Mouse (Mus musculus) heart, adult 2 months (tissue): Measurements from ENCODE around the gene Nuak2. TPM values are rescaled to one million over a fixed set of nuclear protein-coding genes. Genes with fewer than 3 reads are reported as not detected.
A peak's percentile ranks its signal among the peaks of the same experiment; 100 is the strongest.
"Not testable (repeated sequence)": the region's sequence is repeated elsewhere in the genome, so short reads cannot be mapped to it uniquely, and the experiment has no call there.

Experiments used
- DNase-seq, 2 experiments: peaks; one replicate each; pipeline ENCODE4 v3.0.0; 2021
- H3K27ac ChIP-seq: fragments of 200-600 bp; 2 replicates; pipeline ENCODE4 v1.8.1; 2022
- H3K27me3 ChIP-seq: fragments of 200-500 bp; 2 replicates; pipeline ENCODE4 v1.6.1; 2012; ENCODE audit warnings: mild to moderate bottlenecking, low read length, inconsistent platforms, mixed read lengths; ENCODE audit not compliant: control insufficient read depth, insufficient read depth
- H3K36me3 ChIP-seq: fragments of 200-500 bp; 2 replicates; pipeline ENCODE4 v1.6.1; 2012; ENCODE audit warnings: low read length, inconsistent platforms; ENCODE audit not compliant: control insufficient read depth, insufficient read depth
- H3K4me1 ChIP-seq: fragments of 200-500 bp; 2 replicates; pipeline ENCODE4 v1.6.1; 2011; ENCODE audit warnings: low read length; ENCODE audit not compliant: control insufficient read depth, insufficient read depth
- H3K4me3 ChIP-seq: fragments of 200-600 bp; 2 replicates; pipeline ENCODE4 v1.8.1; 2022
- H3K79me2 ChIP-seq: fragments of 200-500 bp; replicated peaks from 2 replicates; pipeline ENCODE4 v1.6.1; 2012; ENCODE audit warnings: mild to moderate bottlenecking, inconsistent platforms, low read length, moderate library complexity, mixed read lengths; ENCODE audit not compliant: control insufficient read depth, insufficient read depth
- H3K9ac ChIP-seq: fragments of 200-500 bp; 2 replicates; pipeline ENCODE4 v1.6.1; 2012; ENCODE audit warnings: low read depth, mild to moderate bottlenecking, control low read depth, inconsistent platforms, low read length, mixed read lengths
- CTCF ChIP-seq: fragments of 200-600 bp; IDR thresholded peaks from 2 replicates; pipeline ENCODE4 v1.8.1; 2022; ENCODE audit warnings: antibody characterized with exemption, mild to moderate bottlenecking, moderate library complexity
- EP300 ChIP-seq: fragments of 200-500 bp; IDR thresholded peaks from 2 replicates; pipeline ENCODE4 v1.6.1; 2011; ENCODE audit warnings: low read depth, low read length, control low read depth; ENCODE audit not compliant: insufficient read depth
- POLR2A ChIP-seq: fragments of 200-500 bp; IDR thresholded peaks from 2 replicates; pipeline ENCODE4 v1.6.1; 2011; ENCODE audit warnings: mild to moderate bottlenecking, low read depth, low read length, control low read depth; ENCODE audit not compliant: insufficient read depth
- WGBS: fragments of 180-500 bp; shearing (Covaris S2); methylation state at CpG from one replicate; pipeline ENCODE4 v1.1.7; 2018; 5-methylcytosine and 5-hydroxymethylcytosine counted together
- intact Hi-C: fragments of 180-260 bp; cut with DNase I; formaldehyde crosslinking; loops from one replicate; pipeline ENCODE4 v1.15.1; 2025
- polyA plus RNA-seq: library from polyadenylated mRNA; depleted of rRNA; stranded (reverse); fragments of >200 nt; gene quantifications from 2 replicates; pipeline ENCODE4 v1.2.3, GENCODE M21; 2012
- total RNA-seq, 2 experiments: library from RNA; stranded (reverse); gene quantifications; 2 replicates each; pipeline ENCODE4 v1.2.3; 2021

Gene Nuak2
- total and polyA plus RNA-seq, 3 experiments, result 2.8 to 4.3 (median 4.1) TPM

GRCm38 (mm10) chr1:132346951-132347350, 31.0 kb downstream of the Nuak2 start:
- Histone ChIP-seq H3K27ac (peak overlapping the region; percentile 84), H3K4me3 (no peak overlapping the region), H3K27me3 (no peaks in the 10 kb centered on the region), H3K9ac (no peak overlapping the region; the same call in 1 of the 2 replicates), H3K36me3 (no peaks in the 10 kb centered on the region), H3K79me2 (no peaks in the 10 kb centered on the region), H3K4me1 (peaks cover 30% of the 10 kb centered on the region)
- peak in 1 of 2 experiments; percentile 39 for DNase-seq
- intact Hi-C loops, result no loop called here
- TF ChIP-seq EP300, result no peak
- TF ChIP-seq CTCF, result no peak
- no peak for TF ChIP-seq POLR2A

GRCm38 (mm10) chr1:132348401-132348800, 32.5 kb downstream of the Nuak2 start:
- H3K79me2 ChIP-seq, result no peaks in the 10 kb centered on the region
- no peaks in the 10 kb centered on the region for H3K36me3 ChIP-seq

GRCm38 (mm10) chr1:132349049-132349448, 33.1 kb downstream of the Nuak2 start:
- intact Hi-C loops, result not testable (repeated sequence)

More at GRCm38 (mm10) chr1:132348401-132348800, 32.5 kb downstream of the Nuak2 start:
- intact Hi-C loops, result no loop called here
- no peak overlapping the region for H3K4me3 ChIP-seq
- no peaks in the 10 kb centered on the region for H3K27me3 ChIP-seq
- H3K27ac ChIP-seq, result no peak overlapping the region
- H3K4me1 ChIP-seq, result peaks cover 26% of the 10 kb centered on the region
- TF ChIP-seq EP300, result no peak
- TF ChIP-seq POLR2A, result no peak
- TF ChIP-seq CTCF, result no peak
- H3K9ac ChIP-seq, result no peak overlapping the region
- 91% methylated on average over 5 of the region's 5 CpGs for WGBS
- DNase-seq, result no peak

GRCm38 (mm10) chr1:132349601-132350000, 33.7 kb downstream of the Nuak2 start:
- H3K4me3 ChIP-seq, H3K36me3 ChIP-seq, H3K79me2 ChIP-seq, H3K9ac ChIP-seq, DNase-seq, H3K27ac ChIP-seq, H3K27me3 ChIP-seq, intact Hi-C loops: not testable (repeated sequence)
- peaks cover 28% of the 10 kb centered on the region for H3K4me1 ChIP-seq
- WGBS, result 94% methylated on average over 3 of the region's 3 CpGs

More at GRCm38 (mm10) chr1:132349049-132349448, 33.1 kb downstream of the Nuak2 start:
- H3K4me3 ChIP-seq, H3K9ac ChIP-seq, H3K27me3 ChIP-seq, H3K79me2 ChIP-seq, H3K27ac ChIP-seq, H3K36me3 ChIP-seq, DNase-seq: not testable (repeated sequence)
- peaks cover 26% of the 10 kb centered on the region for H3K4me1 ChIP-seq

- Histone ChIP-seq H3K79me2 (no peaks in the 10 kb centered on the region), H3K36me3 (no peaks in the 10 kb centered on the region), H3K4me1 (peaks cover 24% of the 10 kb centered on the region), H3K4me3 (no peak overlapping the region), H3K9ac (no peak overlapping the region), H3K27me3 (no peaks in the 10 kb centered on the region), H3K27ac (no peak overlapping the region)
- WGBS, result 97% methylated on average over 4 of the region's 4 CpGs
- no peak for DNase-seq
- intact Hi-C loops, result no loop called here
- TF ChIP-seq EP300 (no peak), POLR2A (no peak), CTCF (peak; percentile 35)
Observed at GRCm38 (mm10) chr1:132351058-132351457, 35.1 kb downstream of the Nuak2 start.

GRCm38 (mm10) chr1:132353389-132353788, 37.5 kb downstream of the Nuak2 start:
- H3K27ac ChIP-seq, result no peak overlapping the region
- intact Hi-C loops, result no loop called here
- no peak overlapping the region for H3K9ac ChIP-seq
- TF ChIP-seq CTCF (no peak), EP300 (no peak), POLR2A (no peak)
- H3K36me3 ChIP-seq, result no peaks in the 10 kb centered on the region
- no peaks in the 10 kb centered on the region for H3K27me3 ChIP-seq
- no peak for DNase-seq
- 36% methylated on average over 5 of the region's 5 CpGs for WGBS
- H3K4me3 ChIP-seq, result no peak overlapping the region
- H3K79me2 ChIP-seq, result no peaks in the 10 kb centered on the region
- H3K4me1 ChIP-seq, result peaks cover 15% of the 10 kb centered on the region

GRCm38 (mm10) chr1:132354234-132354633, 38.3 kb downstream of the Nuak2 start:
- peak overlapping the region; percentile 49; the same call in 1 of the 2 replicates for H3K27ac ChIP-seq
- WGBS, result 81% methylated on average over 9 of the region's 9 CpGs
- peaks cover 15% of the 10 kb centered on the region for H3K4me1 ChIP-seq
- no peaks in the 10 kb centered on the region for H3K27me3 ChIP-seq
- intact Hi-C loops, result loop anchor here (2.0 kb wide), 1 partner anchor 195 kb away; no protein-coding TSS in a partner anchor
- H3K4me3 ChIP-seq, result no peak overlapping the region
- H3K79me2 ChIP-seq, result no peaks in the 10 kb centered on the region
- TF ChIP-seq POLR2A (no peak), CTCF (no peak), EP300 (no peak)
- no peaks in the 10 kb centered on the region for H3K36me3 ChIP-seq
- no peak overlapping the region for H3K9ac ChIP-seq
- peak in 1 of 2 experiments; percentile 3 for DNase-seq
